Mouse (Mus musculus): ENCODE measurements around the gene Rps29.
"Not testable (repeated sequence)": the region's sequence is repeated elsewhere in the genome, so short reads cannot be mapped to it uniquely, and the experiment has no call there.

Rps29 gene

DNA sequence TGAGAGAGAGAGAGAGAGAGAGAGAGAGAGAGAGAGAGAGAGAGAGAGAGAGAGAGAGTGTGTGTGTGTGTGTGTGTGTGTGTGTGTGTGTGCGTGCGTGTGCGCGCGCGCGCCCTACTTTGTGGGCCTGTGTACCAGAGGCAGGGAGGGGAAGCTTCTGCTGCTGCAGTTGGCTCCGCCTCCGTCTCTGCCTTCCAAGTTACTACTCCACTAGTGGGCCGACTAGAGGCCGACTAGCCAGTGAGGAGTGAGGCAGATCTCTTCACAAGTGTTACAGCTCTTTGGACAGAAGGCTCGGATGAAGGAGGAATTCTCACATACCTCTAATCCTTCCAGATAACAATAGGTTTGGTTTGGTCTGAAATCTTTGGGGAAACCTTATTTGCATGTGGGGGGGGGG, 20.4 kb upstream of the Rps29 start:
- peak; percentile 87 for DNase-seq (ENCODE audit: low read depth, low spot score)

DNA sequence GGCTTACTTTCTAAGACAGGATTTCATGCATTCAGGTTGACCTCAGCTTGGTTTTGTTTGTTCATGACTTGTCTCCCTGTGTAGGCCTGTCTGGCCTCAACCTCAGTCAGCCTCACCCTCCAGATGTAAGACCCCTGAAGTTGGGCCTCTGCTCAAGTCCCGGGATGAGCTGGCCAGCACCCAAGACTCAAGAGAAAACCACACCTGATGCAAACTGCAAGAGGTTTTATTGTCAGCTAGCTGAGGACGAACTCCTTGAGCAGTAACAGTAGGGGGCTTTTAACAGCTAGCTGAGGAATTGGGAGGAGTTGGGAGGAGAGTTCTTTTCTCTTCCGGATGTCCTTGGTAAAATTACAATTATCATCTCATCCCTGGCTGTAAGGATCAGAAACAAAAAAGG, 18.5 kb upstream of the Rps29 start:
- peak; percentile 70 for DNase-seq (ENCODE audit: low read depth, low spot score)

DNA sequence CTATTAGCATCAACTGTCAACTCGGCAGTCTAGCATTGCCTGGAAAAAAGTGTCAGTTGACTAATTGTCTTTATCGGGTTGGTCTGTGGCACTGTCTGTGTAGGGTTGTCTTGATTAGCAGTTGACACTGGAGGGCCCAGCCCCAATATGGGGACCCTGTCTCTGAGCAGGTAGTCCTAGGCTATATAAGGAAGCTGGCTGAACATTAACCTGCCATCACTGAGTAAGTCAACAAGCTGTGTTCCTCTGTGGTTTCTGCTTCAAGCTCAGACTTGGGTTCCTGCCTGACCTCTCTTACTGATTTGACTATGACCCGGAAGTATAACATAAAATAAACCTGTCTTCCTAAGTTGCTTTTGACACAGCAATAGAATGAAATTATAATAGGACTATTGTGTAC, 17.0 kb upstream of the Rps29 start:
- DNase-seq (ENCODE audit: low read depth, low spot score) = no peak

DNA sequence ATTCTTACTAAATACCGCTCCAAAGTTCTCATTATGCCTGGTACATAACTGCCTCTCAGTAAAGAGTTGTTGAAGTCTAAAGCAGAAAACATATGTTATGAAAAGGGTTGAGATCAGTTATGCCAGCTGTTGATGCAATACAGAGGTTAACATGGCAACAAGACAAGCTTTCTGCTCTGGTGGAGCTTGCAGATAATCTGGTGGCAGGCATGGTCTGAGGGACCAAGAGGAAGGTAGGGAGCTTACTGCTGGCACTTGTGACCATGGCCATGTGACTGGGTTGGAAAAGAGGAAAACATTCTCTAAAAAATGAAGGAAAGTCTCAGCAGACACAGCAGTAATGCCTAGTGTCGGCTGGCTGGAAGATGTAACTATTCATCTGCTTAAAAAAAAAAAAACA, 12.3 kb upstream of the Rps29 start:
- no peak for DNase-seq (ENCODE audit: low read depth, low spot score)

DNA sequence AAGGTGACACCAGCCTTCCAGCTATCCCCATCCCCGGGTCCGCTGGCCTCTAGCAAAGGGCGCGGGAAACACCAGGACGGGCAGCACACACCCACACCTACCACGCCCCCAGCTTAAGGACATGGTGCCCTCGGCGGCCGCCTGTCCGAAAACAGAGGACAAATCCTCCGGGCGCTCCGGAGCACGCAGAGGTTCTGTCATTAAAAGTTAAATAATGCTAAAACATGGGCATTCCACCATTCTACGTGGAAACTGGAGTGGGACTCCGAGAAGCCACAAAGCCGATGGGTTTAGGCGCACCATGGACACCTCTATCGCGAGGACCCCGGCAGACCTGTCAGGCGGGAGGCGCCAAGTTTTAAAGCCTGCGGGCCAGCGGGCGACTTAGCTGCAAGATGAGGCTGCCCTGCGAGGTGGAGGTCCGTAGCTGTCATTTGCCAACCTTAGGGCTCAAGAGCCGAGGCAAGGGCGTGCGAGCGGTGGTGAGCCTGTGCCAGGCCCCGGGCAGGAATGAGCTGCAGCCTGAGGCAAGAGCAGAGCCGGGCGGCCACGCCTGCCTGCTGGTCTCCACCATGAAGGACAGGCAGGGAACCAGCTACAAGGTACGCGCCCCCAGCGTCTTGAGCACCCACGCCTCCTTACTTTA, 9.6 kb upstream of the Rps29 start, which contains the start of gene Lrr1:
Gene Lrr1 (plus strand): TSS at position 354 of the 646 bp plus-strand sequence.
- peak; percentile 88 for DNase-seq (ENCODE audit: low read depth, low spot score)

DNA sequence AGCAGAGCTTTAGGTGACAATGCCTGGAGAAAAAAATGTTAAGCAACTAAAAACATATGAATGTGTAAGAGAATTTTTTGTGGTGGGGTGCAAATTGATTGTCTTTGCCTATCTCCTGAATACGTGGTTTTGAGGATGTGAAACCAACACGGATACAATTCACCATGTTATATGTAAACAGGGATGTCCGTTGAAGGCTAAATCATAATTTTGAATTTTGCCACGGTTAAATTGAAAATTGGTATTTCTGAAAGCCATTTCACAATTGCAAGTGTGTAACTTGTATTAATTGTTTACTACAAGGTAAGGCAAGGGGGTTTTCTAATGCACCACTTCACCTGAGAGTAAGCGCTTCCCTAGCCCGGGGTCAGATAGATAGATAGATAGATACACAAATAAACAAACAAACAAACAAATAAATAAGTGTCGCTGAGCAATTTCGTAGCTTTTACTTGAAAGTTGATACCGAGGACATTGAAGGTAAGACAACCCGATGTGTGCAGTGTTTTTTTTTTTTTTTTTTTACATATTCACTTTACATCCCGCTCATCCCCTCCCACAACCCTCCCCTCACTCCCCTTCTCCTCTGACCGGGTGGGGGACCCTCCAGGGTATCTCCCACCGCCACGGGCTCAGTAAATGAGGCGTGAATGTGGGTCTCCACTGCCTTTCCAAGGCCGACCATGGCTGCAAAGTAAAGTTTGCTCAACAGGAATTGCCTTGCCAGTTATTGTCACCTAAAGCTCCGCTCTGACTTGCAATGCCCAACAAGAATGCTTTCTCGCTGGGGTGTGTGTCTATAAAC, 8.9 kb upstream of the Rps29 start:
- DNase-seq (ENCODE audit: low read depth, low spot score) = no peak

DNA sequence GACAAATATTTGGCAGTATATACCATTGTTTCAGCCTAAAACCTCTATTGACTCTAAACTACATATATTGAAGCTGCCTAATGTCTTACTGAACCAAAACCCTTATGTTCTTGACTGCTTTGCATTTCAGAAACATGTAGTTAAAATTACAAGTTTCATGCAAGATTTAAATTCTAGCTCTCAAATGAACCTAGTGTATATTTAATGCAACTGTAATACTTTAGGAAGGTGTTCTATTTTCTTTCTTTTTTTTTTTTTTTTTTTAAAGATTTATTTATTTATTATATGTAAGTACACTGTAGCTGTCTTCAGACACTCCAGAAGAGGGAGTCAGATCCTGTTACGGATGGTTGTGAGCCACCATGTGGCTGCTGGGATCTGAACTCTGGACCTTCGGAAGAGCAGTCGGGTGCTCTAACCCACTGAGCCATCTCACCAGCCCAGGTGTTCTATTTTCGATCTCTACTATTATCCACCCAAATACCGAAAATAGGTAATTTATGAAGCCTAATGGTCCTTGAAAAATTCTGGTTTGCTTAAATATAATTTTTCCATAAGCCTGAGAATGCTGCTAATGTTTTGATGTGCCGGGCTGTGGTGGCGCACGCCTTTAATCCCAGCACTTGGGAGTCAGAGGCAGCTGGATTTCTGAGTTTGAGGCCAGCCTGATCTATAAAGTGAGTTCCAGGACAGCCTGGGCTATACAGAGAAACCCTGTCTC, 8.0 kb upstream of the Rps29 start:
- DNase-seq (ENCODE audit: low read depth, low spot score) = not testable (repeated sequence)

DNA sequence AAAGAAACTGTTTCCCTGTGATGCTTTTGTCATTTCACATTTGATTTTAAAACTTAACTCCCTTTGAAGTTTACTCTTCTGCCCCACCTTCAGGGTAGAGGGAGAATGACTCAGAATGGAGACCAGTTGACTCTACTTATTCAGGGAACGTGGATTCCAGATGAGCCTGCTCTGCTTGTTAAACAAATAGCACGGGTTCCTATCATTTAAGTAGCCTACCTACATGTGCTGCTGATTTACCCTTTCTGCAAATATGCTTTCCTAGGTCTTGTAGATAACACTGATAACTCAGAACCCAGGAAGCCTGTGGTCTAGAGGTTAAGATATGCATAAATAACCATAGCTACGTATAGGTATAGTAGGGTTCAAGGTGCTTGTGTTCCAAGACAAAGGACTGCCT, 5.9 kb upstream of the Rps29 start:
- peak; percentile 73 for DNase-seq (ENCODE audit: low read depth, low spot score)

DNA sequence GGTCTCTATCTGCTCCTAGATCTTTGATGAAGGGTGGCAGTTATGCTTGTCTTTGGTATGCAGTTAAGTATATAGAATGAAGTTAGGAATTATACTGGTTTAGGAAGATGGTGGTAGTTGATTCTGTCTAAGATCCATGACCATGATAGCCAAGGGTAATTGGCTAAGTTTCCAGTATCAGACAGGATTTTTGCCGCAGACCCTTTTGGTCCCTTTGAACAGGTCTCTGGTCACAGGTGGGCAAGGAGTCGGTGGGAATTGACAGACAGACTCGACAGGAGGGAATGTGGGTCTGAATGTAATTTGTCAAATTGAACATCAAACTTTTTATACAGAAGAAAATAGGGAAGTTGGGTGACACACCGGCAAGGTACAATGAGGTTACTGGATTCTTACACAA, 4.6 kb upstream of the Rps29 start:
- DNase-seq (ENCODE audit: low read depth, low spot score) = not testable (repeated sequence)

DNA sequence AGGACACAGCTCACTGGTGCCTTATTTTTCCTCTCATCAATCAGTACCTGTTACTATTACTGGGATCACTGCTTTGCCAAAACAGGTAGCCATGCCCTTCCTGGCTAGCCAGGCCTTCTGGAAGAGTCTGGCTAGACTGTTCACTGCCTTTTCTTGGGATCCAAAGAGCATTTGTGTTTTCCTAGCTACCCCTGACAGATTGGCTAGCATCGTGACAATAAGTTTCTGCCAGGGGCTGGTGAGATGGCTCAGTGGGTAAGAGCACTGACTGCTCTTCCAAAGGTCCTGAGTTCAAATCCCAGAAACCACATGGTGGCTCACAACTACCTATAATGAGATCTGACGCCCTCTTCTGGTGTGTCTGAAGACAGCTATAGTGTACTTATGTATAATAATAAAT, 1.7 kb upstream of the Rps29 start:
- DNase-seq (ENCODE audit: low read depth, low spot score) = not testable (repeated sequence)

DNA sequence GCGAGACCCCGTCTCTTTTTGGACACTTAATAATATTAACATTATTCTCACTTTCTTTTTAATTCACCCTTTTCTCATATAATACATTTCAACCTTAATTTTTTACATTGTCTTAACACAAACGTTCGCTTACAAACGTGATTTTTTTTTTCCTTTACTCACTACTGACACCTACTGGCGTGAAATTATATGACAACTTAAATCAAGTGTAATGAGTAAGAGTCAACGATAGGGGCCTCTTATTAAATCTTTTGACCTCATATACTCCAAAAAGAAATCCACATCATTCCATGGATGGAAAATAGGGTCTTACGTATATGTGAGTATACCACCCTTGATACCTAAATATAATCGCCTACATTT, 573 bp upstream of the Rps29 start:
- DNase-seq (ENCODE audit: low read depth, low spot score) = peak; percentile 84

DNA sequence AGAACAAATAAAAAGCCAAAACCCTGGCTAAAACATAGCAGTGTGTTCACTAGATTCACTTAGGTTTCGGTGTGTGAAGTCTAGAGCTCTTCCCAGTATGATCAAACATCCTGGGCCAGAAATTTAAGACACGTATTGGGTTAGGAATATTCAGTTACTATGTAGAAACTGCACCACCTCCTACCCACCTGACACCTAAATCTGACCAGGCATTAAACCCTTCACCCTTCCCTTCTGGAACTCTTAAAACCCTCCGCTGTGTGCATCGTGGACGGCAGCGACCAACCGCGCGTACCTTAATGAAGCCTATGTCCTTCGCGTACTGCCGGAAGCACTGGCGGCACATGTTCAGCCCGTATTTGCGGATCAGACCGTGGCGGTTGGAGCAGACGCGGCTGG, 621 bp downstream of the Rps29 start:
- DNase-seq (ENCODE audit: low read depth, low spot score) = peak; percentile 31

DNA sequence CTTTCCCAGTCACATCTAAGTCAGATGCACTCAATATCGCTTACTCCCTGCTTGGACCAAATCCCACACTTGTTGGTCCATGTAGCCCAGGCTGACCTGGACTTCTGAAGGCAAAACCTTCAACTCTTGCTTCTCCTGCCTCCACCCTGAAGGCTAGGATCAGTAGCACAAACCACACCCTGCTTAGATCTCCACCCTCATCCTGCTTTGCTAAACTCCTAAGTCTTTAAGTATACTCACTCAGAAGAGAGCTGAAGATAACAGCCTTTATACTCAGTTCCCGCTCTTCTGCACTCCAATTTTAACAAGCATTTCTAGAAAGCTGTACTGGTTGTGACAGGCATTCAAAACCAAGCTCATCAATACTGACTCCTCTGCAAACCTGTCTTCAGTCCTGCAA, 1.9 kb downstream of the Rps29 start:
- DNase-seq (ENCODE audit: low read depth, low spot score) = peak; percentile 51

DNA sequence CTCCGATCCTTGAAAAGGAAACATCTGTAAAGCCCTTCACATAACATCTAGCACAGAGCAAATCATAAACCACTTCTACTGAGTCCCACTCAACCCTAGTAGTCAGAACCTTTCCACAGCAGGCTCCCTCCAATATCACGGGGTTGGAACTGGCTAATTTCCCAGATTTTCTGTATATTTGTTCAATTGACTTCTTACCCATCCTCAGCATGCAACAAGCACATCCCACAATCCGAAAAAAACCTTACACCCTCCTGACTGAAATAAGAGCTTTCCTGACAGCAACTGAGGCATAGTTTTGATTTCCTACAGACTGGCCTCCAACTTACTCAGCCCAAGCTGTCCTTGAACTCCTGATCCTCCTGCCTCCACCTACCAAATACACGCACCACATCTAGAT, 2.5 kb downstream of the Rps29 start:
- DNase-seq (ENCODE audit: low read depth, low spot score) = peak; percentile 24

DNA sequence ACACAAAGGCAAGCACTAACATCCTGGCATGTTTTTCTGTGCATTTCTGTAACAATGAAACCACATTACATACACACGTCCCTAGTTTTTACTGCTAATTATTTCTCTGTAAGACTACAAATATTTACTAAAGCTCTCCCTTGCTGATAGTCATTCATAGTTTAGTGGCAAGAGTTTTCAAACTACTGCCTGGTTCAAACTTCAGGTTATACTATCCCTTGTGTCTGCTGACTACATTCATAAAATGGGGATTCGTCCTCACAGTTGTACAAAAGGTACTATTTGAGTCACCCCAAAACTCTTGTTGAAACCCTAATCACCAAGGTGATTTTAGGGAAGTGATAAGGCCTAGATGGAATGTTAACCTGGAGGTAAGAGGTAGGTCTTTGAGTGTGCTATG, 3.1 kb downstream of the Rps29 start:
- no peak for DNase-seq (ENCODE audit: low read depth, low spot score)

DNA sequence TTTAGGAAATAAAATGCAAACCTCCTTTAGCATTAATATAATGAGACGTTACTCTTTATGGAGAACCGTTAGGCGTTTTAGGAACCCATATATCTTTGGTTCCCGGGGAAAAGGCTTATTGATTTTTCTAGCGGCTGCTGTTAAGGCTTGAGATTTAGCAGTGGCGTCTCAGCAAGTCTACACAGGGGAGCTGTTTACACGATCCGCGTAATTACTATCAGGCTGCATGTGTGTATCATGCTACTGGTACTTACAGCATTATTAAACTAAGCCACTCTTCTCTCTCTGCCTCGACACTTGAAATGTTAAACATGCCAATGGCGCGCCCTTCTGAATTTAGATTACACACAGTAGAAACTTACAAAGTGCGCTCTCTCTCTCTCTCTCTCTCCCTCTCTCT, 8.9 kb downstream of the Rps29 start:
- no peak for DNase-seq (ENCODE audit: low read depth, low spot score)

DNA sequence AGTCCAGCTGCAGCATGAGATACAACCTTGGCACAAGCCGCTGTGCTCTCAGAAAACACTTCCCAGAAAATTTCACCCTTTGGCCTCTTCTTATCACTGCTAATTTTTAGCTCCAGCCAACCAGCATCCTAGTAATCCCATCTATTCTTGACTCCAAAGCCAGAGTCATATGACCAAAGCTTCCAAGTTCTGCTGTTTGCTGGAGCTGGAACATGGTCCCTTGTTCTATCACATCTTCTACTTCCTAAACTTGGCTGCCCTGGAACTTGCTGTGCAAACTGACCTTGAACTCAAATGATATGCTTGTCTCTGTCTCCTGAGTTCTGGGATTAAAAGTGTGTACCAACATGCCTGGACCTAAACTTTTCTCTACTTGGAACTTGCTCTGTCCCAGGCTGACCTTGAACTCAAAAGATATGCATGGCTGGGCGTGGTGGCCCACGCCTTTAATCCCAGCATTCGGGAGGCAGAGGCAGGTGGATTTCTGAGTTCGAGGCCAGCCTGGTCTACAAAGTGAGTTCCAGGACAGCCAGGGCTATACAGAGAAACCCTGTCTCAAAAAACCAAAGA, 11.7 kb downstream of the Rps29 start:
- DNase-seq (ENCODE audit: low read depth, low spot score) = peak; percentile 53

DNA sequence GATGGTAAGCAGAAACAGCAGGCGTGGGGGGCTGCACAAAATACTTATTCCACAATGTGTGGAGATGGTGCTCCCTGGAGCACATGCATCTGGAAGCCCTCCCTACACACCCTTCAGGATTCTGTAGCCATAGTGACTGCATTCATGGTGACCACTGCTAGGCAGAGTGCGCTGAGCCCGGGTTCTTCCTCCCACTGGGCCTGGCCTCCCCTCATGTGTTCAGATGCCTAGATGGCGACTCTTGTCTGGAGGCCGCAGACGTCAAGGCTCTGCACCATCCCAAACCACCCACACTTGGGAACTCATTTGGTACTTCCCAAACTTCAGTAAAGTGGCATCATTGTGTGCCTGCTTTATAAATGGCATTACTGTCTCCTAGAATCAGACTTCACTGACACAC, 15.5 kb downstream of the Rps29 start:
- DNase-seq (ENCODE audit: low read depth, low spot score) = no peak

DNA sequence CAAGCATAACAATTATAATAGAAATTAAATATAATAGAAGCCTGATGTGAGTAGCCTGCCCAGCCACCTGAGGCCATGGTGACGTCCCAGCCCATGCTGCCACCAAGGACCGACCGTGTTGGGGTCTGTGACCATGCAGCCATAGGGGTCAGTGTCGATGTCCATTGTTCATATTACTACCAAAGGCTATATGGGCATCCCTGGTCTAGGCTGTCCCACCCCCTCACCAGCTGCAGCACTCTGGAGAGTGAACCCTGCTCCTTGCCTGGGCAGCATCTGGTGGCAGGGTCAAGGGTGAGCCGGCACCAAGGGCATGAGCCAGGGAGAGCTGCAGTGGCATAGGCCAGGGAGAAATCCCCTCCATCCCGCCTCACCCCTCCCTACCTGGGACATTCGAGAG, 19.1 kb downstream of the Rps29 start:
- no peak for DNase-seq (ENCODE audit: low read depth, low spot score)

DNA sequence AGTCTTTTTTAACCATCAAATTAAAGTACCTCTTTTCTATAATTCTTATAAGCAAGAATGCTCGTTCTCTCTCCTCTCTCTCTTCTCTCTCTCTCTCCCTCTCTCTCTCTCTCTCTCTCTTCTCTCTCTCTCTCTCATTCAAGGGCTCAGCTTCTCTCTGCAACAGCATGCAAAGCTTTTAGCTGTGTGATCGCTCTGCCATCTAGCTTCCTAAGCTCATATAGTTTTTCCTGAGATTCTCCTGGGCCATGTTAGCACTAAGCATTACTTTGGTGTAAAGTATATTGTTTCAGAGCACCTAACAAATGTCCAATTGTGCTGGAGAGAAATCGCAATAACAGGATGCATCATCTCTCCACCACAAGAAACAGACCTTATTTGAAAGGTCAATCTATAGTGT, 19.8 kb downstream of the Rps29 start:
- DNase-seq (ENCODE audit: low read depth, low spot score) = no peak

DNA sequence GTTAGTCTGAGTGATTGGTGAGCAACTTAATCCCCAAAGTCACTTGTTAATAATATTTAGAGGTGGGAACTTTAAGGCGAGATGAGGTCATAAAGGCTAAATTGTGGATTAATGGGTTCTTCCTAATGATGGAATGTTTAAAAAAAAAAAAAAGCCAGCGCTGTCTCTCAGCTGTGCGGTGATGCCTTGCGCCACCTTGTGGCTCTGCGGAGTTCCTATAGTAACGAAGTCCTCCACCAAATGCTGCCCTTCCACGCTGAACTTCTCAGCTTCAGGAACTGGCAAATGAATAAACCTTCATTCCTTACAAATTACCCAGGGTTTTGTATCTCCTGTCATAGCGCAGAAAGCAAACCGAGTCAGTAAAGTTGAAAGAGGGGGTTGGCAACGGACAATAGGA, 27.0 kb downstream of the Rps29 start:
- peak; percentile 68 for DNase-seq (ENCODE audit: low read depth, low spot score)

DNA sequence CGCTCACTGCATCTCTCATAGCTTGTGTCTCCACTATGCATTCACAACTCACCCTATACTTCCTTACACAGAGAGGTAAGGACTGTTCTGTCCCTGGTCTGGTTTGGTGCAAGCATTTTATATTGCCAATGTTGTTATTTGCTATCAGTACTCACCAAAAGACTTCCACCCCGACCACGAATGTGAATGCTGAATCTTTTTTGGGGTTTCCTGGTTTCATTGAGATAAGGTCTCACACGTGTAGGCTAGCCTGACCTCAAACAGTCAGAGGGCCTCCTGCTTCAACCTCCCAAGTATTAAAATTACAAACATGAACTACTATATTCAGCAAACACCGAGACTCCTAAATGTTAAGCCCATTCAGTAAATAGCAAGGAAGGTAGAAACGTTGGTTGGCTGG, 27.7 kb downstream of the Rps29 start:
- DNase-seq (ENCODE audit: low read depth, low spot score) = no peak

Data from ZHBTc4 (cell line).